Mouse (Mus musculus): Measurements from ENCODE around the gene Vkorc1.
"Not testable (repeated sequence)": the region's sequence is repeated elsewhere in the genome, so short reads cannot be mapped to it uniquely, and the experiment has no call there.

Gene Vkorc1

DNA sequence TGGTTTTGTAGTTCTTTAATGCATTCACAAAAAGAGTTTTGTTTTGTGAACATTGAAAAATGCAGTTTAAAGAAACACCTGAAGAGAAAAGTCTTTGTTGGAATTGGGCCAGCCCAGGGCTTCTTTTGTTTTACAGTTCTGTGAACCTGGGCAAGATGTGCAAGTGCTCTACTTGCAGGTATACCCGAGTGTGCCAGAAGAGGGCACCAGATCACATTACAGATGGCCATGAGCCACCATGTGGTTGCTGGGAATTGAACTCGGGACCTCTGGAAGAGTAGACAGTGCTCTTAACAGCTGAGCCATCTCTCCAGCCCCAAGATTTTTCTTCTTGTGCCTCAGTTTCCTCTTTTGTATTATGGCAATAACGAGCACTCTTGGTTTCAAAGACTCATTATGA lies 22.8 kb upstream of the Vkorc1 start:
- intact Hi-C loops (cut with DNase I) = no loop called here

DNA sequence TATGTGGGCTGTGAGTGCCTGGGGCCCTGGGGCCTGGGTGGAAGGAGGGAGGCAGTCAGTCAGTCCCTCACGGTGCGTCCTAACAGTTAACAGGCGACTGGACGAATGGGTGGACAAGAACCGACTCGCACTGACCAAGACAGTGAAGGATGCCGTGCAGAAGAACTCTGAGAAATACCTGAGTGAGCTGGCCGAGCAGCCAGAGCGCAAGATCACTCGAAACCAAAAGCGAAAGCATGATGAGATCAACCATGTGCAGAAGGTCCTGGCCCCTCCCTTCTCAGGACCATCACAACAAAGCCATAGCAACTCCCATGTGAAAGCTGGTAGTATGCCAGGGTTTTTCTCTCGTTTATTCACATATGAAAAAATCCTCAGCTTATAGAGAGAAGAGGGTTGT lies 19.9 kb upstream of the Vkorc1 start:
- intact Hi-C loops (cut with DNase I) = no loop called here

DNA sequence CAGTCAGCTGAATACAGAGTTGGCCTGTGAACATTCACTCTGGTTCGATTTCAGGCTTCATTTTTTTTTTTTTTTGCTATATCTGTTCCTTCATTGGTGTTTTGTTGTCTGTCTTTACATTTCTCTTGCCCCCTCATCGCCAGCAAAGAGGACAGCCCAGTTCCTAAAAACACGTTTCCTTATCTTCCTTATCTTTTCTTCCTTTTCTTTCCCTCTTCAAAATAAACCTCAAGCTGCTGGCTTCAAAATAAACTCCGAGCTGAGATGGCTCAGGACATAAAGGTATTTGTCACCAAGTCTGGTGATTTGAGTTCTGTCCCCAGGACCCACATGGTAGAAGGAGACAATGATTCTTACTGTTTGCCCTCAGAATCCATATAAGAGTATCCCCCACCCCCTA lies 17.5 kb upstream of the Vkorc1 start:
- intact Hi-C loops (cut with DNase I) = no loop called here

DNA sequence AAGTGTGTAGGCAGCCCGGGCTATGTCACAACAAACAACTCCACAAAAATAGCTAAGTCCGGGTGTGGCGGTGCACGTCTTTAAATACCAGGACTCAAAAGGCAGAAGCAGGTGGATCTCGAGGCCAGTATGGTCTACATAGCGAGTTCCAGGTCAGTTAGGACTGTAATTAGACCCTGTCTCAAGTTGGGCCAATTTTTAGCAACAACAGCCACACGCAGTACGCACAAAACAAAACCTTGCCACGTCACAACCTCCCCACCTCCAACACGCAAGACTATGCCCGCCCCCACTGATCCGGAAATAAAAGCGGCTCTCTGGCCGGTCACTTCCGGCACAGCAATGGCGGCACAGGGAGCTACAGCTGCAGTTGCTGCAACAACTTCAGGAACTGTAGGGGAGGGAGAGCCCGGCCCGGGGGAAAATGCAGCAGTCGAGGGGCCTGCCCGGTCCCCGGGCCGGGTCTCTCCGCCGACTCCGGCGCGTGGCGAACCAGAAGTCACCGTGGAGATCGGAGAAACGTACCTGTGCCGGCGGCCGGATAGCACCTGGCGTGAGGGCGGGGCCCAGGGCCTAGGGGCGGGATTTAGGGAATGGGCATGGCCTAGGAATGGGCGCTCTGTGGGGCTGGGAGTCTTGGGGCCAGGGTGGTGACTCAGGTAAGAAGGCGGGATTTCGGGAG lies 16.9 kb upstream of the Vkorc1 start, which contains the start of gene Kat8:
Gene Kat8 (plus strand): TSS at position 327 of the 682 bp plus-strand sequence.
- intact Hi-C loops (cut with DNase I) = no loop called here

DNA sequence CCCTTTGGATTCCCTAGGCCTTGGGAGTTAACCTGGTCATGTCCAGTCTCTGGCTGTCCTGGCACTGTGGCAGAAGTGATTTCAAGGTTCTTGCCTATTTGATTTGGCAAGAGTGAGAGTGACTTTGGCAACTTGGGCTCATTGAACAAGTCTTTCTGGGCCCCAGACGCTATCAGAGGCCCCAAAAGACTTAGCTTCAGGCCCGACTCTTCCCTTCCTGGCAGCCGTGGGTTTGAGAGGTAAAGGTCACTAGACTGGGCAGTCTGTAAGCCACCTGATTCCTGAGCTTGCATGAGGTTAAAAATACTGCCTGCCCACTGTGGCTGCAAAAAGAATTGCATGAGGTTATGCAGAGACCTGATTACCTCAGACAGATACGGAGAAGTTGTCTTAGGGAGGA lies 13.2 kb upstream of the Vkorc1 start:
- intact Hi-C loops (cut with DNase I) = no loop called here

DNA sequence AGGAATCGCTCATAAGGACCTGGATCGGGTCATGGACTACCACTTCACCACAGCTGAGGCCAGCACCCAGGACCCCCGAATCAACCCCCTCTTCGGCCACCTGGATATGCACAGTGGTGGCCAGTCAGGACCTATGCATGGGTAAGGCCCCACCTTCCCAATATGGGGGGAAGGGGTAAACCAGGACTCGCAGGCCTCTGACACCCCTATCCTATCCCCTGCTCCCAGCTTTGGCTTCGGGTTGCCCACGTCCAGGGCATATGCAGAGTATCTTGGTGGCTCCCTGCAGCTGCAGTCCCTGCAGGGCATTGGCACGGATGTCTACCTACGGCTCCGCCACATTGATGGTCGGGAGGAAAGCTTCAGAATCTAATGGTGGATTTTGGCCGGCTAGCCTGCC lies 12.5 kb upstream of the Vkorc1 start:
- intact Hi-C loops (cut with DNase I) = no loop called here

DNA sequence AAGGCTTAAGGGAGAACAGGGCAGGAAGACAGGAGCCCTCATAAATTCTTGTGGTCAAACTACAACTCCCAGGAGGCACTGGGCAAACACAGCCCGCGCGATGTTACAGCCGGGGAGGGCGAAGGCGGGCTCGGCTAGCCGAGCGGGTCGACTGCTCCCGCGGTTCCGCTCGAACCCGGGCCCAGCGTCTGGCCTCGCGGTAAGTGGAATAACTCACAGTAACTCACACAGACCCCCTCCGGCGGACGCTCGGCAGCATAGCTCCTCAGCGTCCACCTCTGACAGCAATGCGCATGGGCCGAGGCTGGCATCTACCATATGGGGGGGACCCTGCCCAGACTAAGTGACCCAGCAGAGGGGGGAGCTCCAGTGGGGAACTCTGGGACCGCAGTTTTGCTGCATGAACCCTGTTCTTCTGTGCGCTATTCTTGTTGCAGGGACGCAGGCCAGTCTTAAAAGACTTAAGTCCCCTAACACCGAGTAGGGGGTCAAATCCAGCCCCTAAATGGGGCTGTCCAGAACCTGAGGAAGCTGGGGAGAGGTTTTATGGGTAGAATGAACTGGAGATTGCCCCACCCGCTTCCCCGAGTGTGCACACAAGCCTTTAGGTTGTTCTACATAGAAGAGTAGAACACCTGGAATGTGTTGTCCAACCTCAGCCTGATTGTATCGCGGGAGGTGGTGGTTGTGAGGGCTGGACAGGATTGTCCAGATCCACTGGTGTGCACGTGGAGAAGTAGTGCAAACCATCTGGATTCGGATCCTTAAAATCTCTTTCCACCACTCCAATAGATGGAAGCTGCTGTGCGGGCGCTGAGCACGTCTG lies 8.8 kb upstream of the Vkorc1 start, which contains the start of gene Bckdk:
Gene Bckdk (plus strand): TSS at position 112 of the 826 bp plus-strand sequence.
- intact Hi-C loops (cut with DNase I) = no loop called here

DNA sequence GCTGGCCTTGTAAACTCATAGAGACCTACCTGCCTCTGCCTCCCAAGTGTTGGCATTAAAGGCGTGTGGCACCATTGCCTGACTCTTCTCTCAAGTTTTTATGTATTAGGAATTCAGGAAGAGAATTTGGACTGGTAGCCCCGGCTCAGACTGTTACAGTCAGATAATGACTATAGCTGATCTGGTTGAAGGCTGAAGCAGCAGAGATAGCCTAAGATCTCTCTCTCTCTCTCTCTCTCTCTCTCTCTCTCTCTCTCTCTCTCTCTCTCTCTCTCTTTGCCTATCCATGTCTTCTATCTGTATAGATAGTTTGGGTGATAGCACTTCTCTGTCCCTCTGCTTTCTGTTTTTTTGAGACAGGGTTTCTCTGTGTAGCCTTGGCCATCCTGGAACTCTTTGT lies 6.4 kb upstream of the Vkorc1 start:
- intact Hi-C loops (cut with DNase I) = no loop called here

DNA sequence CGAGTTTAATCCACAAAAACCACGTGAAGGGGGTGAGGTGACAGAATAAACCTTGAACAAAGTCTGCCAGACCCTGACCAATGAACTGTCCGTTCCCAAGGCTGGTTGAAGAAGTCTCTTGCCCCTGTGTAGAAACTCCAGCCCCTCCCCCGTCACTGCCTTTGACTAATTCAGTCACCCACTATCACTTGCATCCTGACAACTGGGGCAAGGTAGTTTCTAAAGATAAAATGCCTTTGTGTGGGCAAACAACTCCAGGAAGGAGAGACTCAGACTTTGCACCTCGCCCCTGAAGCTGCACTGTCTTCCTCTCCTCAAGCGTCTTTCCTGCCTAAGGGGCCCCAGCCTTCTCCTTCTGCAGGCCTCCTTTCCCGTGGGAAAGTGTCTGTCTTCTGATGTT lies 4.6 kb upstream of the Vkorc1 start:
- intact Hi-C loops (cut with DNase I) = no loop called here

DNA sequence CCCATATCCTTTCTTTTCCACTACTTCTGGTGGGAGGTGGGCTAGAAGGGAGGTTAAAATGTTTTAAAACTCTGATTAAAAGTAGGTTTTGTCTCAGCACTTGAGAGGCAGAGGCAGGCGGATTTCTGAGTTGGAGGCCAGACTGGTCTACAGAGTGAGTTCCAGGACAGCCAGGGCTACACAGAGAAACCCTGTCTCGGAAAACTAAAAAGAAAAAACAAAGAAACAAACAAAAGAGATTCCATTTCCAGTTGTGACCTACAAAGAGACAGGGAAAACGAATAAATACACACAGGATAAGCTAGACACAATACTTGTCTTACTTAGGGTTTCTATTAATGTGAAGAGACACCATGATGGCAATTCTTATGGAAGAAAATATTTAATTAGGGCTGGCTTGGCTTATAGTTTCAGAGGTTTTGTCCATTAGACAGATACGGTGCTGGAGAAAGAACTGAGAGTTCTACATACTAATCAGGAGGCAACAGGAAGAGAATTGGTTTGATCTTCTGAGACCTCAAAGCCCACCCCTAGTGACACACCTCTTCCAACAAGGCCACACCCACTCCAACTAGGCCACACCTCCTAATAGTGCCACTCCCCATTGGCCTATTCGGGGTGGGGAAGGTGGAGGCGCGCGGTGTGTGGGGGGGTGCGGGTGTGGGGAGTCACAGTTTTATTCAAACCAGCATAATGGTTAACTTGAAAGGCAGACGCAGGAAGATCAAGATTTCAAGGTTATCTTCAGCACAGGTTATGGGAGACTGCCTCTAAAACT lies 3.0 kb upstream of the Vkorc1 start:
- intact Hi-C loops (cut with DNase I) = no loop called here

DNA sequence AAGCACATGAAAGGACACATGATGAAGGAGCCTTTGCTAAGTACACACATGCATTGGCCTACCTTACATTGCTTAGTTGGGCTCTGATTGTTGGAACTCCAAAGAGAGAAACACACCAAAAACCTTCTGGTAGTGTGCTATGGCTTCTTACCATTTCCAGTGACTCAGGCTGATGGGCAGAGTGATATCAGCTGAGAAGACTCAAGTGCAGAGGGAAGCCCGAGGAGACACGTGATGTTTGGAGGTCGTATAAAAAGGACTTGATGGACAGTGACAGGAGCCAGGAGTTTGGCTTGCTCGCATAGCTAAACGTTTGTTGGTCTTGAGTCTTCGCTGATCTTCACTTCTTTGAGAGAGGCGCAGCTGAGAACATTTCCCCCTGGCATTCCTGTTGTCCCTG lies 2.1 kb upstream of the Vkorc1 start:
- intact Hi-C loops (cut with DNase I) = no loop called here

DNA sequence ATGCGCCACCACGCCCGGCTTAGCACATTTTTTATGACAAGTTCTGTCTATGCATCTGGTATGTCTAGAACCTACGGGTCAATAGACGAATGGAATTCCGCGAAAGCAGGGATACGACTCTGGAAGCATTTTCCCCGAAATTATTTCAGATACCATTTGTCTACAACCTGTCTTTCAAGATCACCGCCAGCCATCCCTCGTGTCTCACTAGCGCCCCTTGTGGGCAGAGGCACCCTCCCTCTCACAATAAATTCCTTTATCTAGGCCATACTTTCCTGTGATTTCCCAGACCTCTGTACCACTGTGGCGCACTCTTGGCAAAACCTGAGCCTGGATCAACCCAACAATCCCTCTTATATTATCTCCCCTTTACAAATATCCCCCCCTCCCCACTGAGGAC lies 967 bp upstream of the Vkorc1 start:
- intact Hi-C loops (cut with DNase I) = no loop called here

DNA sequence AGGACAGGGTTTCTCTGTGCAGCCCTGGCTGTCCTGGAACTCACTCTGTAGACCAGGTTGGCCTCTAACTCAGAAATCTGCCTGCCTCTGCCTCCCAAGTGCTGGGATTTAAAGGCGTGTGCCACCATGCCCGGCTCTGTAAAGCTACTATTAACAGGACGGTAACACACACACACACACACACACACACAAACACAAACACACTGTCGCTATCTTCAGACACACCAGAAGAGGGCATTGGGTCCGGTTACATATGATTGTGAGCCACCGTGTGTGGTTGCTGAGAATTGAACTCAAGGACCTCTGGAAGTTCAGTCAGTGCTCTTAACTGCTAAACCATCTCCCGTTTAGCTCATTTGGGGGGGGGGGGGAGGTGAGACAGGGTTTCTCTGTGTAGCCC lies 474 bp upstream of the Vkorc1 start:
- intact Hi-C loops (cut with DNase I) = not testable (repeated sequence)

DNA sequence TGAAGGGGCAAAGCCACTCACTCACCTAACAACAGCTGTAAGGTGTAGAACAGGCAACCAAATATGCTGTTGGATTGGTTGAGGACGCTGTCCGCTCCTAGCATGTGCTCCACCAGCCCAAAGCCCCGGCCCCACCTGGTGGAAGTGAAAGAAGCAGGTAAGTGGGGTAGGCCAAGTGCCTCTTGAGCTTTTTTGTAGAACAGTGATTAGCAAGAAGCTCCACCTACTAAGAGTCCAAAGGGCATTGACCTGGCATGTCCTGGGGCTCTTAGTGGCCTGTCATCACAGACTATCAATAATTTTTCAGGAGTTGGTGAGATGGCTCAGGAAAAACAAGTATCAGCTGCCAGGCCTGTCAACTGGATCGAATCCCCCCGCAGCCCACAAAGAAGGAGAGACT lies 937 bp downstream of the Vkorc1 start:
- intact Hi-C loops (cut with DNase I) = no loop called here

DNA sequence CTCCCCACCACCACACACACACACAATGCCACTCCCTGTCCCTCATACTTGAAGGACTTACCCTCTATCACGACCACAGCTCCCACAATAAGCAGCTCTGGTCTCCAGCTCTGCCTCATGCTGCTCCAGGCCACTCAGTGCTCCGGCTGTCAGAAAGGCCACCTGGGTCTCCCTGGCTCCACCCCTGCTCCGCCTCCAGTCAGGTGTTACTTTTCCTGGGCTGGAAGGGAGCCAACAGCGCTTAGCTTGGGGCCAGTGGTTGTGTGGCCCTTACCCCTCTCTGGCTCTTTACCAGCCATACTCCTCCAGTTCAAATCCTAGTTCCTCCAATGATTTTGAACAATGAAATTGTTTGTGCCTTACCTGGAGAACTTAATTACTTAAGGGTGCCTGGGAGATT lies 4.6 kb downstream of the Vkorc1 start, which contains the start of gene Prss53:
Gene Prss53 (minus strand): TSS at position 173 of the 400 bp plus-strand sequence.
- intact Hi-C loops (cut with DNase I) = no loop called here

DNA sequence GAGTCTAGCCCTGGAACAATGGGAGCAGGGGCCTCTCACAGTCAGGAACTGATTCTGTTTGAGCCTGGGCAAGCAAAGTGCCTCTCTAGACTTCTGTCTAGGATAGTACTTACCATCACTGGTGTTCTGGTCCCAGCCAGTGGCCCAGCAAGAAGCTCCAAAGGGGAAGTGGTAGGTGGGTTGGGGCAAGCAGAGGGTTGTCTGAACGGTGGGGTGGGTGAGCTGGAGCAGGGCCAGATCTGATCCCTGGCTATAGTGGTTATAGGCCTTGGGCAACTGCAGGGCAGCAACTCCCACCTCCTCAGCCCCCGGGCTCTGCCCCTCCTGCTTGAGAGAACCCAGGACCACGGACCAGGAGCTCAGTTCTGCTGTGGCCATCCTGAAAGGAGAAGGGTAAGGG lies 6.6 kb downstream of the Vkorc1 start:
- intact Hi-C loops (cut with DNase I) = no loop called here

DNA sequence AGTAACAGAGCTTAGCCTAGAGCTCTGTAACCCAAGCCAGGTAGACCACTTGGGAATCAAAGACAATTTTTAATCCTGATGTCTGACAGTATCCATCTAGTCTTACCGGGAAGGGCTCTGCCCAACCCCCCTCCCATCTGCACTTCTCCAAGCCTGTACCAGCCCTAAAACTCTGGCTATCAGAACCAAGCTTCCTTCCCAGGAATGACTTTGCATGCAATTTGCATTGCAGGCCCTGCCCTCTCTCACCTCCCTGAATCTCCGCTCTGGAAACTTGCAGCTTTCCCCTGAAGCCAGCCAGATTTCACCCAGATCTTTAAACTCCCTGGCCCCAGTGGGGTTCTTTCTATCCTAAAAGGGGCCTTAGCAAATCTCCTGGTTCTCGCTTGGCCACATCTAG lies 7.6 kb downstream of the Vkorc1 start:
- intact Hi-C loops (cut with DNase I) = no loop called here

DNA sequence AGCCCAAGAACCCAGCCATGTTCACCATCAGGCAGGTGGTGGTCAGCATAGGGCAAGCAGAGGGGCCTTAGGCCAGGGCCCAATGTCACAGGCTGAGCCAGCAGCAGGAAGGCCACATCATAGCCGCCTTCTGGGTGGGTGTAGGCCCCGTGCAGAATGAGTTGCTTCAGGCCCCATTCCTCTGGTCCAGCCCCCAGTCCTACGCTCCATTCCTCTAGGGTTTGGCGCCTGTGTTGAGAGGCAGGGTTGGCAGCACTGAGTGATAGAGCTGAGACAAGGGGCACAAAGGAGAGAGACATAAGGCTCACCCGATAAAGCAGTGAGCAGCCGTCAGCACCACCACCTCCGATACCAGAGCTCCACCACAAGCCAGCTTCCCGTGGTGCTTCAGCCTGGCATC lies 8.2 kb downstream of the Vkorc1 start:
- intact Hi-C loops (cut with DNase I) = no loop called here

DNA sequence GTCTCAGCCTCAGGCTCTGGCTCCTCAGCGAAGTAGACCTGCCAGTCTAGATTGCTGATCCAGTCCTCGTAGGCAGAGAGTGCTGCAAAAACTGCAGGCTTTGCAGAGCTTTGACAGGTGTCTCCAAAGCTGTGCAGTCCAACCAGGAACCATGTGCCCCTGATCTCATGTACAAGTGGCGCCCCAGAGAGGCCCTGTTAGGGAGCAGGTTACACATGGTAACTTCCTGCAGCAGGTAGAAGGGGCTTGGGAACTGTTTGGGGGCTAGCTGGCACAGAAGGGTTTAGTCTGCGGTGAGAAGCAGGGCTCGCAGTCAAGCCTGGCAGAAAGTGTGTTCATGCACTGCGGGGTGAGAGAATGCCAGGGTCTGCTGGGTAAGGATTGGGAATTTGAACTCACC lies 8.9 kb downstream of the Vkorc1 start:
- intact Hi-C loops (cut with DNase I) = no loop called here

DNA sequence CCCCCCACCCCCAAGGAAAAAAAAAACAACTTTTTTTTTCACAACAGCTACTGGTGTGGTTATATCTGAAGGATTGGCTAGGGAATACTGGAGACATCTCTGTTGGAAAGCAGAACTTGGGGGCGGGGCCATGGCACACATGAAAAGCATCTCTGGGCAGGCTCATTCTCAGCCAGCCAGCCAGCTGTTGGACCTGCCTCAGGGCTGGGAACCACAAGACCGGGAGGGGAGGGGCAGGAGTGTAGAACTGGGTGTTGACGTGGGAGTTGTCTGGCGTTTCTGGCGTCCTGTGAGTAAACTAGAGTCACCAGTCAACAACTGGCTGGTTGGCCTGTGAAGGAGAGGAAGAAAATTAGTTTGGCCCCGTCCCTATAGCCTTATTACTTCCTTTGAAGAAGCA lies 9.5 kb downstream of the Vkorc1 start:
- intact Hi-C loops (cut with DNase I) = no loop called here

DNA sequence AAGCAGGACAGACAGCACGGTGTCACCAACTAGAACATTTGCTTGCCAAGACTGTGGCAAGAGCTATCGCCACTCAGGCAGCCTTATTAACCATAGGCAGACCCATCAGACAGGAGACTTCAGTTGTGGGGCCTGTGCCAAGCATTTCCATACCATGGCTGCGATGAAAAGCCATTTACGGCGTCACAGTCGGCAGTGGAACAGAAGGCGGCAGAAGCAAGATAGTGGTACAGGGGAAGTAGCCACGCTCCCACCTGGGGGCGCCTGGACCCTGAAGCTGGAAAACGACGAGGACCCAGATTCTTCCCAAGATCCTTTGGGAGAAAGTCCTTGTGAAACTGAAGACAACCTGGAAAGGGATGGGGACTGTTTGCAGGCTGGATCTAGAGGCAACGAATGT lies 15.0 kb downstream of the Vkorc1 start:
- intact Hi-C loops (cut with DNase I) = no loop called here

DNA sequence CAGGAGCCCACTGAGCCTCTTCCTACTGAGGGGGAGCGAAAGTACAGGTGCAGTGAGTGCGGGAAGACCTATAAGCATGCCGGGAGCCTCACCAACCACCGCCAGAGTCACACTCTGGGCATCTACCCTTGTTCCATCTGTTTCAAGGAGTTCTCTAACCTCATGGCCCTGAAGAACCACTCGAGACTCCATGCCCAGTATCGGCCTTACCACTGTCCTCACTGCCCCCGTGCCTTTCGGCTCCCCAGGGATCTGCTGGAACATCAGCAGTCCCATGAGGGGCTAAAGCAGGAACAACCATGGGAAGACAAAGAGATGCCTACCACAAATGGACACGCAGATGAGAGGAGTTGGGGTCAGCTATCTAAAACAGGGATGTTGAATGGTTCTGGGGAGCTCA lies 16.1 kb downstream of the Vkorc1 start:
- intact Hi-C loops (cut with DNase I) = loop anchor here (5.0 kb wide), 1 partner anchor 37 kb away; no protein-coding TSS in a partner anchor

Measured in adrenal gland (tissue).